Mouse (Mus musculus): ENCODE data around the gene Upk1a. TPM values are rescaled to one million over a fixed set of nuclear protein-coding genes. Genes with fewer than 3 reads are reported as not detected.

The Upk1a gene
- polyA plus RNA-seq, 1 experiment from 2014 or later: 0.46 TPM

GRCm38 (mm10) chr7:30553810-30554584, 58.6 kb downstream of the Upk1a start:
- 84% methylated on average over 19 of the region's 22 CpGs for WGBS (ENCODE audit: missing documents)
- H3K27ac ChIP-seq: no peak overlapping the region
- peaks cover 29% of the 10 kb centered on the region; the same call in 1 of the 2 replicates for H3K36me3 ChIP-seq (ENCODE audit: inconsistent target)
- H3K79me2 ChIP-seq (ENCODE audit: inconsistent target): peaks cover 14% of the 10 kb centered on the region
- H3K4me3 ChIP-seq (ENCODE audit: inconsistent target): peak overlapping the region; percentile 82; the same call in 1 of the 2 replicates

Other genes starting within 250 kb of the Upk1a start
- 2,505 to 4,301 TPM (median 3,819 TPM) in 3 replicates for gene Tyrobp, start 199.1 kb downstream of the Upk1a start, polyA plus RNA-seq (2018)
- 9.3 to 40.5 TPM (median 34.0 TPM) in 3 replicates for gene Hcst, start 193.0 kb downstream of the Upk1a start, polyA plus RNA-seq (2018)
- gene Nfkbid, start 191.1 kb downstream of the Upk1a start, polyA plus RNA-seq (2018): 3.2 to 8.3 TPM (median 6.3 TPM) in 3 replicates
- gene Aplp1, start 167.3 kb downstream of the Upk1a start, polyA plus RNA-seq (2018): 0.67 to 1.3 TPM (median 0.75 TPM) in 3 replicates
- not detected in 3 replicates for gene Kirrel2, start 155.2 kb downstream of the Upk1a start, polyA plus RNA-seq (2018)
- not detected in 3 replicates for gene Nphs1, start 154.5 kb downstream of the Upk1a start, polyA plus RNA-seq (2018)
- not detected in 3 replicates for gene Prodh2, start 119.2 kb downstream of the Upk1a start, polyA plus RNA-seq (2018)
- gene Arhgap33, start 77.8 kb downstream of the Upk1a start, polyA plus RNA-seq (2018): 0.09 to 0.30 TPM (median 0.16 TPM) in 3 replicates
- 3.0 to 7.5 TPM (median 3.9 TPM) in 3 replicates for gene Hspb6, start 60.7 kb downstream of the Upk1a start, polyA plus RNA-seq (2018)
- 1.8 to 5.6 TPM (median 2.0 TPM) in 3 replicates for gene Proser3, start 60.5 kb downstream of the Upk1a start, polyA plus RNA-seq (2018)
- 18.0 to 27.7 TPM (median 25.4 TPM) in 3 replicates for gene Lin37, start 53.0 kb downstream of the Upk1a start, polyA plus RNA-seq (2018)
- gene U2af1l4, start 49.5 kb downstream of the Upk1a start, polyA plus RNA-seq (2018): 61.4 to 79.9 TPM (median 65.3 TPM) in 3 replicates
- gene Gm49396, start 49.5 kb downstream of the Upk1a start, polyA plus RNA-seq (2018): 0.69 to 3.4 TPM (median 0.84 TPM) in 3 replicates
- gene Psenen, start 49.2 kb downstream of the Upk1a start, polyA plus RNA-seq (2018): 123 to 220 TPM (median 157 TPM) in 3 replicates
- 0.68 TPM in 1 of 3 replicates, not detected in the others for gene Igflr1, start 47.4 kb downstream of the Upk1a start, polyA plus RNA-seq (2018)
- 13.9 to 35.4 TPM (median 16.1 TPM) in 3 replicates for gene Kmt2b, start 24.1 kb downstream of the Upk1a start, polyA plus RNA-seq (2018)
- gene Zbtb32, start 13.9 kb downstream of the Upk1a start, polyA plus RNA-seq (2018): 0.14 TPM in 1 of 3 replicates, not detected in the others
- gene Cox6b1, start 13.3 kb upstream of the Upk1a start, polyA plus RNA-seq (2018): 333 to 597 TPM (median 504 TPM) in 3 replicates
- gene Etv2, start 23.0 kb upstream of the Upk1a start, polyA plus RNA-seq (2018): not detected in 3 replicates
- gene Rbm42, start 37.5 kb upstream of the Upk1a start, polyA plus RNA-seq (2018): 49.7 to 73.5 TPM (median 66.3 TPM) in 3 replicates
- 4.8 to 11.7 TPM (median 6.3 TPM) in 3 replicates for gene Haus5, start 52.1 kb upstream of the Upk1a start, polyA plus RNA-seq (2018)
- gene Pmis2, start 58.8 kb upstream of the Upk1a start, polyA plus RNA-seq (2018): not detected in 3 replicates
- gene 2200002J24Rik, start 86.1 kb upstream of the Upk1a start, polyA plus RNA-seq (2018): not detected in 3 replicates
- gene Atp4a, start 99.4 kb upstream of the Upk1a start, polyA plus RNA-seq (2018): not detected in 3 replicates
- 24.1 to 98.6 TPM (median 72.6 TPM) in 3 replicates for gene Tmem147, start 116.7 kb upstream of the Upk1a start, polyA plus RNA-seq (2018)
- not detected in 3 replicates for gene Gapdhs, start 130.8 kb upstream of the Upk1a start, polyA plus RNA-seq (2018)
- 0.54 to 2.3 TPM (median 1.5 TPM) in 3 replicates for gene Sbsn, start 138.6 kb upstream of the Upk1a start, polyA plus RNA-seq (2018)
- 0.37 TPM in 1 of 3 replicates, not detected in the others for gene Dmkn, start 150.9 kb upstream of the Upk1a start, polyA plus RNA-seq (2018)
- gene Krtdap, start 175.0 kb upstream of the Upk1a start, polyA plus RNA-seq (2018): not detected in 3 replicates
- 0.10 TPM in 1 of 3 replicates, not detected in the others for gene Ffar2, start 210.9 kb upstream of the Upk1a start, polyA plus RNA-seq (2018)
- gene Ffar3, start 243.3 kb upstream of the Upk1a start, polyA plus RNA-seq (2018): not detected in 3 replicates
- gene Ffar1, start 248.7 kb upstream of the Upk1a start, polyA plus RNA-seq (2018): not detected in 3 replicates

Measured in macrophage (primary cell).